Mouse (Mus musculus) liver, embryonic 14 days (tissue): Measurements from ENCODE around the gene Casr. TPM values are rescaled to one million over a fixed set of nuclear protein-coding genes. Genes with fewer than 3 reads are reported as not detected.

Source experiments
- polyA plus RNA-seq: library from polyadenylated mRNA; depleted of rRNA; stranded (reverse); fragments of >200 nt; gene quantifications from 2 replicates; pipeline ENCODE4 v1.2.3, GENCODE M21; 2012; rRNA removed

Gene Casr
- polyA plus RNA-seq: not detected in 2 replicates

DNA sequence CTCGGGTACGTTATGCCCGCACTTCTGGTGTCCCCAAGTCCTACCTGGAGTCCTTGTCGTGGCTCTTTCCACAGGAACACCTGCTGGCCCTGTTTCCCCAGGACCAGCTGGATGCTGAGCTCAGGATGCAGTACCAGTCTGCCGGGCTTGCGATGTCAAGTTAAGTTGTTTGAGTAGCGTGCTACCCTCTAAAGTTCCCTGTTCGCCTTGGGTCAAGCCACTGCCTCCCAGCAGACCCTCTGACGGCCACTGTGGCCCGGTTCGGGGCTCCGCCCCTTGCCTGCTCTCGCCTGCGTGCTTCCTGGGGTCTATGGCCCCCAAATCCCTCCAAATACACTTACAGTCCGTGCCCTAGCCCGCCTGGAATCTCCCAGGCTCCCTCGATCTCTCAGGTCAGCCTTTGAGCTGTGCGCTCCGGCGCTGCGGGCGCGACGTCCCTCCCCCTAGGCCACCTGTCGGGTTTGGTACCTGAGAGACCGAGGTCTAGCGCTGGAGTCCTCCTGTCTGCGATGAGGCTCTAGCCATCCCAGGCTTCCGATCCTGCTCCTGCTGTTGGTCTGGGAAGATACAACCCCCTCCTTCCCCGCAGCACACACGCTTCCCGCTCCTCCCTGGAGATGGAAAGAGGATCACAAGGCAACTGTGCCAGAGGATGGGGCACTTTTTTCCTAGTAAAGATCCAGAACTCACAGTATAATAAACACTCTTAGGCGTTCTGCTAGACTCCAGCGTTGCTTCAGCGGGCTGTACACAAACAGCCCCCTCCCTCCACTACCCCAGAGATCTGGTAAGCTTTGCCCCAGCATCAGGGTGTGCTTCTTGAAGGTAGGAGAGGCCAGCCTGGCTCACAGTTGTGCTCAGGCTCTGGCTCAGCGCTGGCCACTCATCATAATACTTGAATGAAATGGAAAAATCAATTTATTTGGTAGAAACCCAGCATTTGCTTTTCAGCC, at the start of gene Casr:
Gene Casr, minus strand, starts transcription at position 756 of the 953 bp plus-strand sequence.

DNA sequence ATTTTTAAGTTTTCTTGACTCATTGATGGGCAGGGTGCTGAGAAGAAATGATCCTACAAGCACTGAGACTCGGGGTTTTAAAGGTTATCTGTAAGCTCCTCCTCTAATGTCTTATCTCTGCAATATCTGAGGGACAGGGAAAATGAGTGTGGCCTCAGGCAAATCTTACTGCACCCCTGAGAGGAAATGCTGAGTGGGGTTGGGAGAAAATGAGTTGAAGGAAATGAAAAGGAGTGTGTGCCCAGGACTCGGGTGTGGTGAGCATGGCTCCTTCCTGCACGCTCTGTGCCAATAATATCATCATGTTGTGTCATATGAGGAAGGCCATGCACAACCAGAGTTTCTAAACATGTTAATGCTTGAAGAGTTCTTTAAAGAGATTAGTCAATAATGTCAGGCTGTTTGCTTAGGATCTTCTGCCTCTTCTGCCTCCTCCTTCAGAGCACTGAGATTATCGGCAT, 106.6 kb downstream of the Casr start, which contains the start of gene Stfa3:
Gene Stfa3, minus strand, starts transcription at position 51 of the 461 bp plus-strand sequence.

Other genes with a start within 250 kb of the Casr start
- gene BC117090, start 227.8 kb downstream of the Casr start, polyA plus RNA-seq: 0.25 and 0.39 TPM in 2 replicates
- gene BC100530, start 194.4 kb downstream of the Casr start, polyA plus RNA-seq: 81.1 and 121 TPM in 2 replicates
- gene Stfa2, start 153.7 kb downstream of the Casr start, polyA plus RNA-seq: 10.6 and 15.7 TPM in 2 replicates
- 31.3 and 50.9 TPM in 2 replicates for gene Stfa3, start 106.7 kb downstream of the Casr start, polyA plus RNA-seq
- gene Cd86, start 103.9 kb upstream of the Casr start, polyA plus RNA-seq: 4.4 and 5.2 TPM in 2 replicates
- gene Ildr1, start 131.8 kb upstream of the Casr start, polyA plus RNA-seq: 0.02 and 0.05 TPM in 2 replicates
- gene Slc15a2, start 222.8 kb upstream of the Casr start, polyA plus RNA-seq: 2.0 and 3.6 TPM in 2 replicates